Mouse (Mus musculus): ENCODE measurements at regions not wholly inside any gene's neighbourhood (a gene's known extent, or its start where the extent isn't known, plus 50 kb on each side); places are given as distances from the start of the nearest gene placed in this dataset.

DNA sequence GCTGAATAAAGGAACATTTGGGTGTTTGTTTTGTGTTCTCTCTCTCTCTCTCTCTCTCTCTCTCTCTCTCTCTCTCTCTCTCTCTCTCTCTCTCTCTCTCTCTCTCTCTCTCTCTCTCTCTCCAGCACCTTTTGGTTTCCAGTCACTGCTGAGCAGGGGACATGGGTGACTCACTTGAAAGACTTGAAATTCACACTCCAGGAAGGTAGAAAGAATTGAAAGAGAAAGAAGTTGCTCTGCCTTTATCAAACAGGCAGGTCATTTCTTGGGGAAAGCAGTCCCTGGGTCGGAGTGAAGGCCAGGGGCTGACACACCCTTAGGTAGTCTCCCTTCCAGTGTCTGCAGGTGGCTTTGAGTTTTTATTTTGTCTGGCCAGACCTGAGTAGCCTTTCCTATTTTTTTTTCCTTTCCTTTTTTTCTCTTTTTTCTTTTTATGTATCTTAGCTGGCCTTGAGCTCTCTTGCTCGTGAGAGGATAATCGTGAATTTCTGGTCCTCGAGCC, 281.3 kb downstream of the Klf5 start:
- TF ChIP-seq MYB (IDR thresholded peaks at IDR 0.05; ENCODE audit: low read depth, low read length): no peak
- TF ChIP-seq ETS1 (IDR thresholded peaks at IDR 0.05; ENCODE audit: low read depth, low read length): no peak
- no peak for TF ChIP-seq RCOR1 (IDR thresholded peaks at IDR 0.05; ENCODE audit: low read depth, low read length)
- no peak for TF ChIP-seq POLR2AphosphoS2 (IDR thresholded peaks at IDR 0.05; ENCODE audit: low read length)
- TF ChIP-seq CTCF (IDR thresholded peaks at IDR 0.05 in 2 of 3, conservative IDR thresholded peaks at IDR 0.05 in 1 of 3; ENCODE audit: control insufficient read depth in 1 of 3, insufficient read depth in 1 of 3, low read depth in 2 of 3, low read length in 3 of 3, poor library complexity in 1 of 3, severe bottlenecking in 1 of 3): no peak
